In genomic region chr17:29304376-29305057, GRCm38 (mm10) we compare ENCODE assay signal across 9 mouse cellular contexts. TPM values are rescaled to one million over a fixed set of nuclear protein-coding genes. Genes with fewer than 3 reads are reported as not detected.
DNase-seq lines count a peak whose midpoint lies in the region; ATAC-seq and TF ChIP-seq lines count a peak whose summit lies in the region.
"Had no signal": no experiment of that assay in that cellular context is flagged by ENCODE, and none has a peak within 500 bp of the region (broad histone marks: within the 10 kb centered on the region; RNA-seq: fewer than 3 reads in every experiment).

No protein-coding gene starts in this region.

- no peak for TF ChIP-seq CTCF in lung, postnatal 0 days (IDR thresholded peaks at IDR 0.05)

- no peaks in the 10 kb centered on the region for H3K9me3 ChIP-seq in neural tube, embryonic 15.5 days (replicated peaks)
- H3K9me3 ChIP-seq in lung, postnatal 0 days (ENCODE audit: low read length), result no peaks in the 10 kb centered on the region
- H3K9me3 ChIP-seq: liver, embryonic 13.5 days had no signal

- peaks cover 26% of the 10 kb centered on the region; the same call in 1 of the 2 replicates for H3K4me1 ChIP-seq in neural tube, embryonic 15.5 days
- H3K4me1 ChIP-seq in lung, postnatal 0 days (ENCODE audit: insufficient read depth, low read depth, low read length), result peaks cover 16% of the 10 kb centered on the region

- H3K27ac ChIP-seq in neural tube, embryonic 15.5 days (replicated peaks), result 0 out of 2 replicates have a peak overlapping the region, but pooled peaks have one; percentile 13
- H3K27ac ChIP-seq in lung, postnatal 0 days (ENCODE audit: low read length), result 0 out of 2 replicates have a peak overlapping the region, but pooled peaks have one; percentile 43
- H3K27ac ChIP-seq: liver, embryonic 13.5 days had no signal

- no peak for ATAC-seq in neural tube, embryonic 15.5 days (ENCODE audit: low FRiP score)
- ATAC-seq in lung, postnatal 0 days, result peak; percentile 47

- no peak overlapping the region for H3K4me3 ChIP-seq in neural tube, embryonic 15.5 days (replicated peaks)
- H3K4me3 ChIP-seq in lung, postnatal 0 days (ENCODE audit: low read depth, low read length), result no peak overlapping the region
- H3K4me3 ChIP-seq: liver, embryonic 13.5 days had no signal

- H3K27me3 ChIP-seq in neural tube, embryonic 15.5 days (replicated peaks), result no peaks in the 10 kb centered on the region
- no peaks in the 10 kb centered on the region for H3K27me3 ChIP-seq in lung, postnatal 0 days (replicated peaks; ENCODE audit: insufficient read depth, low read length)

- no peak overlapping the region for H3K9ac ChIP-seq in neural tube, embryonic 15.5 days (replicated peaks)
- H3K9ac ChIP-seq in lung, postnatal 0 days (replicated peaks; ENCODE audit: low read depth), result no peak overlapping the region
- H3K9ac ChIP-seq: liver, embryonic 13.5 days had no signal

- H3K4me2 ChIP-seq in neural tube, embryonic 15.5 days, result no peak overlapping the region
- peak overlapping the region; percentile 27; the same call in 1 of the 2 replicates for H3K4me2 ChIP-seq in lung, postnatal 0 days (replicated peaks; ENCODE audit: low read depth, low read length)

- TF ChIP-seq EP300 in lung, postnatal 0 days (IDR thresholded peaks at IDR 0.05), result no peak

- no peak for DNase-seq in neural tube, embryonic 10.5 days (ENCODE audit: extremely low spot score, low spot score)
- DNase-seq in gastrocnemius, postnatal 25 days, result peak; percentile 68
- peak; percentile 61 for DNase-seq in lung, postnatal 0 days (ENCODE audit: low spot score)
- DNase-seq in thymus, postnatal 25 days, result peak; percentile 72
- no peak for DNase-seq in left cerebral cortex, adult 18-20 months (ENCODE audit: low spot score in 2 of 2)
- DNase-seq in left cerebral cortex, adult 9 months (ENCODE audit: low spot score in 2 of 2), result no peak
- DNase-seq in MN1 (ENCODE audit: low spot score), result no peak
- DNase-seq: liver, embryonic 13.5 days had no signal

- peaks cover 32% of the 10 kb centered on the region for H3K36me3 ChIP-seq in neural tube, embryonic 15.5 days
- H3K36me3 ChIP-seq in lung, postnatal 0 days (ENCODE audit: insufficient read depth, low read length), result no peaks in the 10 kb centered on the region

- 77% methylated on average over 13 of the region's 13 CpGs for WGBS in neural tube, embryonic 15.5 days
- 37% methylated on average over 13 of the region's 13 CpGs for WGBS in lung, postnatal 0 days

RNA-seq across cellular contexts. Expression of gene Pi16, which starts 13.0 kb away (rescaled TPM):
- polyA plus RNA-seq in neural tube, embryonic 15.5 days (2015; fragmentation: Nextera tagmentation; extraction: Ambion mirVana), result 2.8 TPM in 2 replicates
- total RNA-seq in gastrocnemius, postnatal 25 days (2021), result 10 to 100 TPM; 27.9 to 47.2 TPM
- 2.2 and 2.8 TPM in 2 replicates for polyA plus RNA-seq in lung, postnatal 0 days (2015; fragmentation: Nextera tagmentation; extraction: Ambion mirVana)
- total RNA-seq in left cerebral cortex, adult 18-20 months (2021), result 1 to 10 TPM; 1.4 to 2.0 TPM

RNA-seq across cellular contexts. Expression of gene BC004004, which starts 35.9 kb away (rescaled TPM):
- 111 and 116 TPM in 2 replicates for polyA plus RNA-seq in neural tube, embryonic 15.5 days (2015; fragmentation: Nextera tagmentation; extraction: Ambion mirVana)
- 100 to 1,000 TPM; 102 to 122 TPM for total RNA-seq in gastrocnemius, postnatal 25 days (2021)
- 105 and 109 TPM in 2 replicates for polyA plus RNA-seq in lung, postnatal 0 days (2015; fragmentation: Nextera tagmentation; extraction: Ambion mirVana)
- total RNA-seq in left cerebral cortex, adult 18-20 months (2021), result 100 to 1,000 TPM in 1 of 2 experiments, 10 to 100 TPM in 1; 95.0 to 100 TPM

RNA-seq across cellular contexts. Expression of gene Ppil1, which starts 40.5 kb away (rescaled TPM):
- 106 and 119 TPM in 2 replicates for polyA plus RNA-seq in neural tube, embryonic 15.5 days (2015; fragmentation: Nextera tagmentation; extraction: Ambion mirVana)
- 1 to 10 TPM; 7.8 TPM for total RNA-seq in gastrocnemius, postnatal 25 days (2021)
- polyA plus RNA-seq in lung, postnatal 0 days (2015; fragmentation: Nextera tagmentation; extraction: Ambion mirVana), result 39.7 and 44.5 TPM in 2 replicates
- 10 to 100 TPM; 17.9 to 19.3 TPM for total RNA-seq in left cerebral cortex, adult 18-20 months (2021)

RNA-seq across cellular contexts. Expression of gene Mtch1, which starts 43.2 kb away (rescaled TPM):
- polyA plus RNA-seq in neural tube, embryonic 15.5 days (2015; fragmentation: Nextera tagmentation; extraction: Ambion mirVana), result 453 and 482 TPM in 2 replicates
- 100 to 1,000 TPM; 104 to 106 TPM for total RNA-seq in gastrocnemius, postnatal 25 days (2021)
- polyA plus RNA-seq in lung, postnatal 0 days (2015; fragmentation: Nextera tagmentation; extraction: Ambion mirVana), result 342 and 350 TPM in 2 replicates
- 100 to 1,000 TPM; 592 to 615 TPM for total RNA-seq in left cerebral cortex, adult 18-20 months (2021)

RNA-seq across cellular contexts. Expression of gene Fgd2, which starts 56.2 kb away (rescaled TPM):
- 3.7 and 9.8 TPM in 2 replicates for polyA plus RNA-seq in neural tube, embryonic 15.5 days (2015; fragmentation: Nextera tagmentation; extraction: Ambion mirVana)
- total RNA-seq in gastrocnemius, postnatal 25 days (2021), result 1 to 10 TPM; 1.2 to 1.6 TPM
- 11.9 and 14.2 TPM in 2 replicates for polyA plus RNA-seq in lung, postnatal 0 days (2015; fragmentation: Nextera tagmentation; extraction: Ambion mirVana)
- total RNA-seq in left cerebral cortex, adult 18-20 months (2021), result 1 to 10 TPM; 5.0 to 6.0 TPM

Comparison
In these comparisons a context has a peak if more than half of its experiments do, and no peak if none do; other contexts are left out.
1. DNase-seq: peak in gastrocnemius, postnatal 25 days (single experiment), lung, postnatal 0 days (single experiment) and thymus, postnatal 25 days (single experiment); none in neural tube, embryonic 10.5 days (single experiment), left cerebral cortex, adult 18-20 months (0 of 2), left cerebral cortex, adult 9 months (0 of 2) and MN1 (single experiment).
2. RNA of gene Pi16, which starts 13.0 kb away (total RNA-seq): 27.9 to 47.2 TPM in gastrocnemius, postnatal 25 days; 1.4 to 2.0 TPM in left cerebral cortex, adult 18-20 months; every median in the first group is over 4 times any median in the second.